Mouse (Mus musculus) embryonic fibroblast, embryonic 13.5 days (primary cell): ENCODE results near the gene Gnpat.

Experiments used
- CTCF ChIP-seq: IDR thresholded peaks from 2 replicates; pipeline ENCODE4 v1.5.1; 2011; ENCODE audit warnings: mild to moderate bottlenecking, control low read depth, low read length, moderate library complexity, borderline replicate concordance; ENCODE audit not compliant: insufficient read depth
- POLR2A ChIP-seq: IDR thresholded peaks from 2 replicates; pipeline ENCODE4 v1.6.1; 2011; ENCODE audit warnings: low read depth, mild to moderate bottlenecking, control low read depth, low read length, moderate library complexity

DNA sequence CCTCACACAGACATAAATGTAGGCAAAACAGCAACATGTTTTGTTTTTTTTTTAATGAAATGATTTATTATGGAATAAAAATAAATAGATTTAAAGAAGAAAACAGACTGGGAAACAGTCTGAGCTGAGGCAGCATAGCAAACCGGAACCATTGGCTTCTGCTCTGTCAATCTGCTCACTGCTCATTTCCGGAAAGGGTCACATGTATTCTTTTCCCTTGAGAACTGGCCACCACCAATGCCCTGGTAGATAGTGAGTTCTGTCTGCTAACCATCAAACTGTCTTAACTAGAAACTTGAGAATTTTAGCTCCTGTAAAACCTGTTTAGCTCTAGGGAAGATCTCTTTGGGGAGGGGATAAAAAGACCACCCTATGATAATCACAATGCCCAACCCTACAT lies 25.9 kb upstream of the Gnpat start:
- TF ChIP-seq CTCF = no peak
- no peak for TF ChIP-seq POLR2A
